Mouse (Mus musculus) G1E-ER4 (cell line): ENCODE data around the gene Lrrc39. TPM values are rescaled to one million over a fixed set of nuclear protein-coding genes. Genes with fewer than 3 reads are reported as not detected.

Experiments
- GATA1 ChIP-seq: IDR thresholded peaks from one replicate; pipeline ENCODE4 v1.8.0; 2012; ENCODE audit warnings: low read length, inconsistent platforms
- polyA plus RNA-seq: library from polyadenylated mRNA; stranded (reverse); fragments of >175 nt; gene quantifications from 2 replicates; pipeline ENCODE4 v1.2.3, GENCODE M21; 2012

Gene Lrrc39
- not detected in 2 replicates for polyA plus RNA-seq

DNA sequence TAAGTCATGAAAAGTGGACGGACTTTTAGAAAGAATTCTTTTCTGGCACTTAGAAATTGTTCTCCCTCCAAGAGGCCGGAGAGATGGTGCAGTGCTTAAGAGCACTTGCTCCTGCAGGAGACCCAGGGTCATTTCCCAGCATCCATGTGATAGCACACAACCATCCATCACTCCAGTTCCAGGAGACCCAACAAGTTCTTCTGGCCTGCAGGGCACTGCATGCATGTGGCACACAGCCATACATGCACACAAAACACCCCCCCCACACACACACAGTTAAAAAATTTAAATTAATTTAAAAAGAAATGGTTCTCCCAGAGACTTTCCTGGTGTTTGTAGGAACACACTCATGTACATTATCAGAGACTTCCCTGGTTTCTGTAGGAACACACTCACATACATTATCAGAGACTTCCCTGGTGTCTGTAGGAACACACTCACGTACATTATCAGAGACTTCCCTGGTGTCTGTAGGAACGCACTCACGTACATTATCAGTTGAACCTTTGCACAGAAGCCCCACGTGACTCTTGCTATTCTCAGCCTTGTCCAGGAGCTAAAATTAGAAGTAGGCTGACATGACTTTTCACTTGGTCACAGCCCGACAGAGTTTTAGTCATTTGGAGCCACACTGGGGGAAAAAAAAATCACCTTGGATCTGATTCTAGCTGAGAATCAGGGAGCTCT is at the start of gene Lrrc39:
Gene Lrrc39, plus strand, starts transcription at position 566 of the 687 bp plus-strand sequence.
- TF ChIP-seq GATA1 = peak; percentile 94

- no peak for TF ChIP-seq GATA1
Observed at GRCm38 (mm10) chr3:116520141-116520761, 42.5 kb upstream of the Lrrc39 start.

- TF ChIP-seq GATA1 = no peak
Observed at GRCm38 (mm10) chr3:116529741-116530140, 33.0 kb upstream of the Lrrc39 start.

- TF ChIP-seq GATA1 = no peak
Observed at GRCm38 (mm10) chr3:116530826-116531225, 31.9 kb upstream of the Lrrc39 start.

- no peak for TF ChIP-seq GATA1
Observed at GRCm38 (mm10) chr3:116536428-116537199, 26.2 kb upstream of the Lrrc39 start.

DNA sequence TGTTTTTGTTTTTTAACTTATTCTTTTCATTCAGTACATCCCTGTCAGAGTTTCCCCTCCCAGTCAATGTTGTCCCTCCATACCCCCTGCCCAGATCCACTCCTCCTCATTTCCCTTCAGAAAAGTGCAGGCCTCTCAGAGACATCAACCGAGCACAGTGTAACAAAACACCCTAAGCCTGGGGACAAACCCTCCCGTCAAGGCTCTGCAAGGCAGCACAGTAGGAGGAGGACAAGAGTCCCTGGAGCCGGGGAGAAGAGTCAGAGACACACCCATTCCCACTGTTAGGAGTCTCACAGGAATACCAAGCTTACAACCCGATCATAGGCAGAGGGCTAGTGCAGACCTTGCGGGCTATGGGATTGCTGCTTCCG is 25.6 kb upstream of the Lrrc39 start:
- no peak for TF ChIP-seq GATA1

DNA sequence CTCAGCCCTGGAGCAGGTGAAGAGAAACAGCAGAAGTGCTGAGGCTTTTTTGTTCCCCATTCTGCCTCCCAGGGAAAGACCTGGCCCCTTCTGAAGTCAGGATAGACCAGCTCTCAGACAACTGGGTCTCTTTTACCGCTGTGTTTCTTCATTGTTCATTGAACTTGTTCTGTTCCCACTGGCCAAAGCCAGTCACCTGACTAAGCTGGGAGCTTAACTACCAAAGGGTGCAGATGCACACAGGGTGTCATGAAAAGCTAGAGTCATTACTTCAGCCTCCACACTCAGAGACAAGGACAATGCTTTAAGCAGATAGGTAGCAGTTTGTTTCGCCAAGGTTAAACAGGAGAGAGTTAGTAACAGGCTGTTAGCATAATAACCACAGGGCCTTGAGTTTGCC is 20.7 kb upstream of the Lrrc39 start:
- no peak for TF ChIP-seq GATA1

DNA sequence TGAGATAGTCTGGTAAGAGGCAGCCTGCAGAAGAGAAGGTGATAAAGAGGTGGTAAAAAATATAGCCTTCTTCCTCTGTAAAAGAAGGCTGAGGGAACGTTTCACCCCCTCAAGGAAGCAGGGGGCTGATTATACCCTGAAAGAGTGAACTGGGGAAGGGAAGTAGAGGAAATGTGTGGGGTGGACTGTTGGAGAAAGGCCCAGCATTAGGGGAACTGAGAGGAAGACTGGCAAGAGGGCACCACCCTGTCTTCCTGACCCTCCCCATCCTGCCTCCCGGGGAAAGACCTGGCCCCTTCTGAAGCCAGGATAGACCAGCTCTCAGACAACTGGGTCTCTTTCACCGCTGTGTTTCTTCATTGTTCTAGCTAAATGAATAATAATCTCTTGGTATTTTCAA is 20.2 kb upstream of the Lrrc39 start:
- no peak for TF ChIP-seq GATA1

DNA sequence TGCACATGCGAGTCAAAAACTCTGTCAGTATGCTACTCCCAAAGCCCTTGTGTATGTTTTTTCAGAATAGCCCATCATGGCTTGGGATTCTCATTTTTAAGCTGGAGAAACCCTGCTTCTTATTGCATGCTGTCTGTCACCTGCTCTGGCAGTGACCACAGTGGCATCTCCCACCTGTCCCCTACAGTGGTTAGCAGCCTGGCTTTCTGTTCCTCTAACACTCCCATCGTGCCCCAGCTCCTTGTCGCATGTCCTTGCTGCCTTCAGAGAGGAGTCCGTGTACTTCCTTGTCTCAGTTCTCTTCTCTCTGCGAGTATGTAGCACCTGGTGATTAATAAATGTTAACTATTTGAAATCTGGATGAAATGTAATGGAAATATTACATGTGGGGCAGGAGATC is 15.3 kb upstream of the Lrrc39 start:
- no peak for TF ChIP-seq GATA1

GRCm38 (mm10) chr3:116551362-116551761 is 11.4 kb upstream of the Lrrc39 start:
- TF ChIP-seq GATA1 = no peak

GRCm38 (mm10) chr3:116563095-116563492 is 321 bp downstream of the Lrrc39 start:
- no peak for TF ChIP-seq GATA1

DNA sequence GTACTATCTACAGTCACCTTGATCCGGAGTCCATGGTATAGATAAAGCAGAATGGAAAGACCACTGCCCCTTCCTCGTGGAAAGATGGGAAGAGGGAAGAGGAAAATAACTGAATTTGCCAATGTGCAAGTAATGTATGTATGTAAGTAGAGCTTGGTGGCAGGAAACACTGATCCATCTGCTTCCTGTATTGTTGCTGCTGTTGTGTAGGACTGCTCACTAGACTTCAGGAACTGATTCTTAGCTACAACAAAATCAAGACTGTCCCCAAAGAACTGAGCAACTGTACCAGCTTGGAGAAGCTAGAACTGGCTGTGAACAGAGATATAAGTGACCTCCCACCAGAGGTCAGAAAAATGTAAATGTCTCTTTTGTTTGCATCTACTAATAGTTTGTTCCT is 7.9 kb downstream of the Lrrc39 start:
- no peak for TF ChIP-seq GATA1

GRCm38 (mm10) chr3:116577286-116577685 is 14.5 kb downstream of the Lrrc39 start:
- no peak for TF ChIP-seq GATA1

GRCm38 (mm10) chr3:116582201-116582600 is 19.4 kb downstream of the Lrrc39 start:
- TF ChIP-seq GATA1 = no peak

GRCm38 (mm10) chr3:116594076-116594727 is 31.4 kb downstream of the Lrrc39 start:
- no peak for TF ChIP-seq GATA1

DNA sequence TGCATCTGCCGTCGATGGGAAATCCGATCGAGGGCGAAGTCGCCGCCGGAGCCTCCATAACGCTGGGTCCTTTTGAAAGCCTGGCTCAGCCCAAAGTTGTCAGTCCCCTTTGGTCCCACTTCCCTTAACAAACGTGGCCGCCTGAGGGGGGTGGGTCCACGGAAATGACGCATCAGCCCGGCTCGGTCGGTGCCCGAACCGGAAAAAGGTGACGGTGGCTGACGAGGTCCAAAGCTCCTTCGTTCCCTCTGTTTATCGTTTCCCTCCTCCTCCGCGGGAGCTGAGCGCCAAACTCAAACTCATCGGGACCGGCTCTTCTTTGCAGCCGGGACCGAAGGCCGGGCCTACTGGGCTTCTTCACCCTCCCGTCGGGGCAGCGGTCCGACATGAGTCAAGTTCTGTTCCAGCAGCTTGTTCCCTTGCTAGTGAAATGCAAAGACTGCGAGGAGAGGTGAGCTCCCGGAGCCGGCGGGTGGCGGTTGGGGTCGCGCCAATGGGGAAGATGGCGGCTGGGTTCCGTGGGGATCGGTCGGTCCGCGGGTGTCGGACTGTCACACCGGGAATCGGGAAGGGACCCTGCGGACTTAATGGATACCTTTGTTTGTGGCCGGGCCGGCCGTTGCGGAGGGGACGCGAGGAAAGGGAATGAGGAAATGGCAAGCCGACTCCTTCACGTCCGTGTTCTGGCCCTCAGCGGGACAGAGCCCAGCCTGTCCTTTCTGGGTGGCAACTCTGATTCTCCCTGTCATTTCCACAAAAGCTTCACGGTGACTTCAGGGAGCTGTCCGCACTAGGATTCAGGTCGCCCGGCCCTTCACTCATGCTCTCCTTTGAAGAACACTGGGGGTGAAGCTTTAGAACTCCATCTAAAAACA is 32.2 kb downstream of the Lrrc39 start, which contains the start of gene Sass6:
Gene Sass6, plus strand, starts transcription at position 255 of the 875 bp plus-strand sequence.
- TF ChIP-seq GATA1 = no peak
